Mouse (Mus musculus) myocyte (in vitro differentiated cells): ENCODE data around the gene Lst1.

Experiments used
- CEBPB ChIP-seq: IDR thresholded peaks from 2 replicates; pipeline ENCODE4 v1.6.1; 2011; ENCODE audit warnings: mild to moderate bottlenecking, moderate library complexity; ENCODE audit not compliant: poor library complexity, insufficient read depth, severe bottlenecking
- MAX ChIP-seq: IDR thresholded peaks from one replicate; pipeline ENCODE4 v1.6.1; 2011; ENCODE audit warnings: low read depth, mild to moderate bottlenecking, control low read depth
- MYOD1 ChIP-seq, 3 experiments: IDR thresholded peaks; one replicate each; pipeline ENCODE4 v1.6.1; 2011; ENCODE audit warnings: control low read depth in 2 of 3, low read depth in 2 of 3, mild to moderate bottlenecking in 2 of 3, moderate library complexity in 1 of 3; ENCODE audit not compliant: insufficient read length in 2 of 3, control insufficient read depth in 1 of 3
- MYOG ChIP-seq, 3 experiments: IDR thresholded peaks; one replicate each; pipeline ENCODE4 v1.6.1; 2011; ENCODE audit warnings: control low read depth in 2 of 3, low read depth in 2 of 3, mild to moderate bottlenecking in 2 of 3; ENCODE audit not compliant: insufficient read length in 2 of 3, control insufficient read depth in 1 of 3, insufficient read depth in 1 of 3
- POLR2A ChIP-seq: IDR thresholded peaks from one replicate; pipeline ENCODE4 v1.6.1; 2011; ENCODE audit warnings: low read depth, mild to moderate bottlenecking, control low read depth, moderate library complexity; ENCODE audit not compliant: insufficient read length
- POLR2AphosphoS2 ChIP-seq: IDR thresholded peaks from one replicate; pipeline ENCODE4 v1.6.1; 2011; ENCODE audit warnings: low read depth, control low read depth; ENCODE audit not compliant: insufficient read length
- REST ChIP-seq: IDR thresholded peaks from one replicate; pipeline ENCODE4 v1.6.1; 2011; ENCODE audit warnings: mild to moderate bottlenecking, control low read depth, moderate library complexity; ENCODE audit not compliant: insufficient read depth, insufficient read length
- TCF12 ChIP-seq: IDR thresholded peaks from one replicate; pipeline ENCODE4 v1.6.1; 2011; ENCODE audit warnings: mild to moderate bottlenecking, control low read depth; ENCODE audit not compliant: poor library complexity, insufficient read depth, severe bottlenecking
- TCF3 ChIP-seq: IDR thresholded peaks from one replicate; pipeline ENCODE4 v1.6.1; 2011; ENCODE audit warnings: low read depth, control low read depth; ENCODE audit not compliant: insufficient read length
- USF1 ChIP-seq: IDR thresholded peaks from one replicate; pipeline ENCODE4 v1.6.1; 2011; ENCODE audit warnings: low read depth, mild to moderate bottlenecking, control low read depth, moderate library complexity

- no peak for TF ChIP-seq POLR2AphosphoS2
- TF ChIP-seq USF1 = no peak
- TF ChIP-seq MAX = no peak
- no peak for TF ChIP-seq POLR2A
- TF ChIP-seq REST = no peak
- no peak for TF ChIP-seq MYOG (IDR thresholded peaks at IDR 0.05; ENCODE audit: control insufficient read depth in 1 of 3, insufficient read depth in 1 of 3, insufficient read length in 2 of 3, low read depth in 2 of 3)
- no peak for TF ChIP-seq MYOD1 (IDR thresholded peaks at IDR 0.05; ENCODE audit: control insufficient read depth in 1 of 3, insufficient read length in 2 of 3, low read depth in 2 of 3)
- TF ChIP-seq TCF3 = no peak
- TF ChIP-seq CEBPB = no peak
- TF ChIP-seq TCF12 = no peak
Measured at GRCm38 (mm10) chr17:35141971-35142370, 46.3 kb downstream of the Lst1 start.
